9 mouse cellular contexts compared by ENCODE assay signal in genomic region chr6:111965766-111966165, GRCm38 (mm10).
DNase-seq lines count a peak whose midpoint lies in the region; TF ChIP-seq lines count a peak whose summit lies in the region.
"Had no signal": no experiment of that assay in that cellular context is flagged by ENCODE, and none has a peak within 500 bp of the region (broad histone marks: within the 10 kb centered on the region; RNA-seq: fewer than 3 reads in every experiment).

No protein-coding gene starts in this region.

- peak; percentile 17 to 49 for DNase-seq in heart, adult 18-20 months
- no peak for DNase-seq in heart, embryonic 10.5 days (ENCODE audit: low spot score)
- peak; percentile 25 for DNase-seq in ovary, adult 18-20 months (ENCODE audit: low spot score)
- DNase-seq in ovary, postnatal 10 days (ENCODE audit: low spot score) = no peak
- DNase-seq in brain, embryonic 14.5 days (ENCODE audit: low read depth) = peak; percentile 24
- no peak for DNase-seq in thymus, postnatal 25 days
- DNase-seq in left cerebral cortex, postnatal 25 days (ENCODE audit: low spot score in 2 of 2) = no peak
- DNase-seq: layer of hippocampus, adult 9-11 months had no signal

- no peaks in the 10 kb centered on the region for H3K27me3 ChIP-seq in heart, embryonic 10.5 days (ENCODE audit: insufficient read depth, poor library complexity, severe bottlenecking)

- H3K27ac ChIP-seq in heart, embryonic 10.5 days = no peak overlapping the region

- no peak for TF ChIP-seq POLR2A in brain, embryonic 14.5 days (IDR thresholded peaks at IDR 0.05; ENCODE audit: borderline replicate concordance, extremely low read depth, insufficient read depth, insufficient read length, poor library complexity, severe bottlenecking)

- H3K36me3 ChIP-seq in heart, embryonic 10.5 days = no peaks in the 10 kb centered on the region
- H3K36me3 ChIP-seq: G1E had no signal

- intact Hi-C loops in left cerebral cortex, postnatal 25 days (cut with DNase I) = no loop called here

- H3K4me1 ChIP-seq in heart, embryonic 10.5 days = no peaks in the 10 kb centered on the region

- no peaks in the 10 kb centered on the region for H3K9me3 ChIP-seq in heart, embryonic 10.5 days

- 77% methylated on average over 3 of the region's 3 CpGs for WGBS in heart, embryonic 10.5 days

- TF ChIP-seq CTCF in brain, embryonic 14.5 days (IDR thresholded peaks at IDR 0.05; ENCODE audit: borderline replicate concordance, extremely low read depth, insufficient read depth, insufficient read length) = no peak

- no peak overlapping the region for H3K4me3 ChIP-seq in heart, embryonic 10.5 days

Comparison
In these comparisons a context has a peak if more than half of its experiments do, and no peak if none do; other contexts are left out.
1. DNase-seq: peak in heart, adult 18-20 months (2 of 2), ovary, adult 18-20 months (single experiment) and brain, embryonic 14.5 days (single experiment); none in heart, embryonic 10.5 days (single experiment), ovary, postnatal 10 days (single experiment), thymus, postnatal 25 days (single experiment) and left cerebral cortex, postnatal 25 days (0 of 2).